Mouse (Mus musculus) c-Kit-positive CD71-positive TER-119-negative erythroid progenitor cells, embryonic 14.5 days (primary cell): ENCODE results near the gene Pigk.
A peak's percentile ranks its signal among the peaks of the same experiment; 100 is the strongest.

ENCODE experiments used
- DNase-seq: peaks from one replicate; pipeline ENCODE4 v3.0.0-alpha.2; 2013; ENCODE audit warnings: low read depth

The Pigk gene

GRCm38 (mm10) chr3:152941671-152942070, 227.8 kb downstream of the Pigk start:
- no peak for DNase-seq

DNA sequence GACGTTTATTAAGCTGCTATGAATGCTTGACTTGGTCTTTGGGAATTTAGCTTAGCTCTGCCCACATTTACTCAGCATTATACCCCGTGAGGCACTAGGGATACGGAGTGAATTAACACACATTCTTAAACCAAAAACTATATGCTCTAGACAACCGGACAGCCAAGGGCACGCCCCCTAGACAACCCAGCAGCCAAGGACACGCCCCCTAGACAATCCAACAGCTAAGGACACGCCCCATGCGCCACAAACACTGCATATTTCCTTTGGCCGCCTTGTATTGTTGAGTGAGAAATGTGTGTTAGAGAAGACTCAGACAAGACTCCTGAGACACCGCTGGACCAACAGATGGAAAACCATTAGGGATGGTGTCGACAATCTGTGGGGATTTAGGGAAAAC, 229.1 kb downstream of the Pigk start:
- DNase-seq: no peak

- DNase-seq: no peak
Observed at GRCm38 (mm10) chr3:152944766-152945165, 230.9 kb downstream of the Pigk start.

- DNase-seq: no peak
Observed at GRCm38 (mm10) chr3:152947031-152947640, 233.2 kb downstream of the Pigk start.

DNA sequence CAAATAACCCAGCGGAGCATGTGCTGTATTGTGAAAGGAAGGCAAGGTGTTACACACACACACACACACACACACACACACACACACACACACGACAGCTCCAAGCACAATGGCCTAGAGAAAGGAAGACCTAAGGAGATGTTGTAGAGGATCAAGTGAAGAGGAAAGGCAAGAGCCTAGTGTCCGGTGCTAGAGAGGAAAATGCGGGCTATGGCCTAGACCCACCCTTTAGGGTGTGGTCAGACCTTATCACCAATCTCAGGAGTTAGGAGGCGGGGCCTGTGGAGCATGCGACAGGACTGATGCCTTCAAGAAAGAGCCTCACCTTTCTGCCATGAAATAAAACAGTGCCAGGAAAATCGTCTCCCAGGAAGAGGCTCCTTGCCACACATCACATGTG, 234.7 kb downstream of the Pigk start:
- DNase-seq: no peak

GRCm38 (mm10) chr3:152949233-152949777, 235.4 kb downstream of the Pigk start:
- DNase-seq: no peak

- DNase-seq: no peak
Observed at GRCm38 (mm10) chr3:152950299-152950698, 236.4 kb downstream of the Pigk start.

DNA sequence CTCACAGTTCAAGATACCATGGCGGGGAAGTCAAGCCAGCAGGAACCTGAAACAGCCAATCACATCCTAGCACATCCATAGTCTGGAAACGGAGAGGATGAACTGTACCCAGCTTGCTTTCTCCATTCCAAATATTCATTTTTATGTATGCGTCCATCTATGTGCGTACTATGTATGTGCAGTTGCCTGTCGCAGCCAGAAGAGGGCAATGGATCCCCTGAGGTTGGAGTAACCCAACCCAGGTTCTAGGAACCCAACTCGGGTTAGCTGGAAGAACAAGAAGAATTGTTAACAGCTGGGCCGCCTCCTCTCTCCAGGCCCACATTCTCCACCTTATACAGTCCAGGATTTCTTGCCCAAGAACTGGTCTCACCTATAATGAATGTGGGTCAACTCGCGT, 237.0 kb downstream of the Pigk start:
- no peak for DNase-seq

GRCm38 (mm10) chr3:152951634-152952545, 238.0 kb downstream of the Pigk start:
- DNase-seq: no peak

DNA sequence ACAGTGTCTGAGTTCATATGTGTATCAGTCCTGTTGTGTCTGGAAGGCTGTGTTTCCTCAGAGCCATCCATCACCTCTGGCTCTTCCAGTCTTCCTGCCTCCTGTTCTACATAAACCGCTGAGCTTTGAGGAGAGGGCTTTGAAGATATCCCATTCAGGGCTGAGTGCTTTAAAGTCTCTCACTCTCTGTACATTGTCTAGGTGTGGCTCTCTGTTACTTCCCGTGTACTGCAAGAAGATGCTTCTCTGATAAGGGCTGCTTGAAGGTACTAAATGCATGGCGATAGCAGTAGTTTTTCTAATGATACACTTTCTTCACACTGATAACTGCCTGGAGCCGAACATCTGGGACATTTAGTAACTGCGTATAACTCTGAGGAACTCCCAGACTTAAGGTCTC, 242.1 kb downstream of the Pigk start:
- DNase-seq: no peak

DNA sequence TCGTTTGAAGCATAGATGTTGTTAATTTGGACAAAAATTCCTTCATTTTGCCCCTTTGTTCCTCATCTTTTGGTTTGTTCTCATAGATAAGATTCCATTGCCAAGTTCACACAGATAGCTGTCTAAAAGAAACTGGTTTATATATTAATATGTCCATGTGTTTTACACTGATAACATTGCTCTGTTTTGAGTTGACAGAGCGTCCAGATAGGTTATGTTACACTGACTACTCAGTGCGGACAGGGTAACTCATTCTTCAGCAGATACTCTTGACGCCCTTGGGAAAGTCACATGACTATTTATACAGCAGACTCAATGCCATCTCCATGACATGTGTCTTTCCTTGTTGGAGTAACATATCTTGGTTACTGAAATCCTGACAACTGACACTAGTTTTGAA, 242.9 kb downstream of the Pigk start:
- no peak for DNase-seq

DNA sequence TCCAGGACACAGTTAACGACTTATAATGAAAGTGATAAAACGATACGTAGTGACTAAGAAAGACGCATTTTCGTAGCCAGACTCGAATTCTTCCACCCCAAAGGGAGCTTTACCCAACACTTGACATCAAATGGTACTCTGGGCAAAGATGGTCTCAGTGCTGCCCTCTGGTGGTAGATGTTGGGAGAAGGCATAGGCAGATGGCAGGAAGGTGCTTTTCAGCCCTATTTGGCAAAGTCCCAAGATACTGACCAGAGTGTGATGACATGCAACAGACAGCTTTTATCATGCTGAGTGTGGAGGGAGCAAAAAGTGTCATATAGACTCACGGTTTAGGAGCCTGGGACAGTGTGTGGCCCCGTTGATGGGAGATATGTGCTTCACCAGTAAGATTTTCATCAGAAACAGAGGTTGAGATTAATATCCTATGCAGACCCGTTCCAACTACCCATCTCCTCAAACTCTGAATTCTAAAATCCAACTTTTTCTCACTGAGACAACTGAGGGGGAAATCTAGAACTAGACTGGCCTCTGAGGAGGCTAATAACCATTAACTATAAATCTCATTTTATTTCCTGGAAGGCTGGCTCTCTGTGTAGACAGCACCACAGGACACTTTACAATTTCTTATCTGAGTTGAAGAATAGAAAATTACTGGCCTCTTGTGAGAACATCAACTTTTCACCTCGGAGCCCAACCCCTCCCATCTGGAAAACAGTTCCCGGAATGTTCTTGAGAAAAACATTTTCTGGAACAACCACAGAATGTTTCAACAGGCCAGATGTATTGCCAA, 244.7 kb downstream of the Pigk start:
- peak; percentile 49 for DNase-seq

GRCm38 (mm10) chr3:152961855-152962376, 248.0 kb downstream of the Pigk start:
- DNase-seq: no peak

- DNase-seq: no peak
Observed at GRCm38 (mm10) chr3:152969774-152970347, 256.0 kb downstream of the Pigk start.

- no peak for DNase-seq
Observed at GRCm38 (mm10) chr3:152971373-152971772, 257.5 kb downstream of the Pigk start.

DNA sequence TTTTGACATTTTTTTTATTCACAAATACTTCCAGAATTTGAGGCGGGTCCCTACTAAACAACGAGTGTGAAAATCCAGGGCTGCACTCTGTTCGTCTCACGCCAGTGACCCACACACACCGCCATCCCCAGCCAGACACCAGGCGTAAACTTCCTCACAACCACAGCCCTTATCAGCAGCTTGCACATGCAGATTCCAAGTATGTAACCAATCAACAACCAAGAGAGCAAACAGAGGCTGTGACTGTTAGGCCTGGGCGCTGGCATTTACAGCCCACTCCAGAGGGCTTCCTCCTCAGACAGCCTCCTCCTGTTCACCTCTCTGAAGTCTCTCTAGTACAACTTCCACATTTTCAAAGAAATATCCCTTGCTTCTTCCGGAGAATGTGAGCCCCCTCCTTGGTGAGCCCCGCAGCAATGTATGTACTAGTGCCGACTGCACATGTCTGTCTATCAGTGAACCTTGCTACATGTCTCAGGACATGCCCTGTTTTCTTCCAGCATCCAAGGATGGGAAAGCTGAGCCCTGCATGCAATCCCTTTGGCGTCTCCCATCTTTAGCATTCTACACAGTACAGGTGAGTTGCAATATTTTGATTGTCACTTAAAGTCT, 265.7 kb downstream of the Pigk start:
- DNase-seq: peak; percentile 58

- no peak for DNase-seq
Observed at GRCm38 (mm10) chr3:152980431-152980830, 266.5 kb downstream of the Pigk start.

GRCm38 (mm10) chr3:152980978-152981974, 267.4 kb downstream of the Pigk start:
- DNase-seq: no peak

DNA sequence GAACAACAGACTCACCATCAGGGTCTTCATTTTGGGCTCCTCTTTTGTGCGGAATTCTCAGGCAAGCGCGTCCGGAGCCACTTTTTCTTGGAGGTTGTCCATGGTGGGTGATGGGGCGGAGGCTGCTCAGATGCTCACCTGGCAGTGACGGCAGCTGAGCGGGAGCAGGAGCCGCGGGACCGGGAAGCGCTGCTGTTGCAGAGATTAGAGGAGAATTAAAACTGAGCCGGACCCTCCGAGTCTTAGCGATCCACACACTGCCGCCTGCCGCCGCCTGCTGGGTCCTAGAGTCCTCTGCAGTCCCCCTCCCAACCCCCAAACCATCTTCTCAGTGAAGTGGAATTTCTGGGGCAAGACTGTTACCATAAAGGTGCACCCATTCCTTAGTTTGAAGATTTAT, 268.1 kb downstream of the Pigk start, which contains the start of gene St6galnac5:
TSS of gene St6galnac5 (minus strand) at position 259 of the 400 bp plus-strand sequence.
- no peak for DNase-seq

DNA sequence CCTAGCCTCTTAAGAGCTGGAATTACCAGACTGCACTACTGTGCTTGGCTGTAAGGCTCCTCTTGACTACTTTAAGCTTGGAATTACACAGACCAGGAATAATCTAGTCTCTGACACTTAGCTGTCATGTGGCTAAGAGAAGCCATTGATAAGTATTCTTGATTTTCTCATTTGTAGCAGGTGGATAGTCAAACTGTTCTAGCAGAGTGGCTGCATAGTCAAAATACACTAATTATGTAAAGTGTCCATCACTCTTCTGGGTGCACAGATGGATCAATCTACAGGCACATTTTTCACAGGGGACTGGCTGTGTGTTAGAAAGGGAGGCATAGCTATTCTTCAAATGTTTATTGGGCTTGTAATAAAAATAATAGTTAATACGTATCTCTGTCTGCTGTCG, 276.9 kb downstream of the Pigk start:
- DNase-seq: no peak
